Mouse (Mus musculus): ENCODE measurements around the gene R3hdm4.

DNA sequence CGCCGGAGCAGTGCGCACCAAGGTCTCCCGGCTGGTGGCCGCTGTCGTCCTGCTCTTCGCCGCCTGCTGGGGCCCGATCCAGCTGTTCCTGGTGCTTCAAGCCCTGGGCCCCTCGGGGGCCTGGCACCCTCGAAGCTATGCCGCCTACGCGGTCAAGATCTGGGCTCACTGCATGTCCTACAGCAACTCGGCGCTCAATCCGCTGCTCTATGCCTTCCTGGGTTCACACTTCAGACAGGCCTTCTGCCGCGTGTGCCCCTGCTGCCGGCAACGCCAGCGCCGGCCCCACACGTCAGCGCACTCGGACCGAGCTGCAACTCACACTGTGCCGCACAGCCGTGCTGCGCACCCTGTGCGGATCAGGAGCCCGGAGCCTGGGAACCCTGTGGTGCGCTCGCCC, 564 bp upstream of the R3hdm4 start:
- TF ChIP-seq CTCF (IDR thresholded peaks at IDR 0.05; ENCODE audit: low read depth), result no peak
- no peak for TF ChIP-seq EP300 (IDR thresholded peaks at IDR 0.05; ENCODE audit: low read depth)
